Mouse (Mus musculus) thymus, adult 2 months (tissue): Measurements from ENCODE around the gene Atp6v0c.

Source experiments
- CTCF ChIP-seq: fragments of 200-500 bp; IDR thresholded peaks from 2 replicates; pipeline ENCODE4 v1.5.1; 2012; ENCODE audit warnings: mild to moderate bottlenecking, control low read depth, low read length, moderate library complexity, borderline replicate concordance; ENCODE audit not compliant: control insufficient read depth, poor library complexity, insufficient read depth; ENCODE audit errors: extremely low read depth
- POLR2A ChIP-seq: fragments of 200-500 bp; IDR thresholded peaks from 2 replicates; pipeline ENCODE4 v1.6.1; 2012; ENCODE audit warnings: mild to moderate bottlenecking, low read length, control low read depth, moderate library complexity; ENCODE audit not compliant: control insufficient read depth, poor library complexity, insufficient read depth; ENCODE audit errors: extremely low read depth

DNA sequence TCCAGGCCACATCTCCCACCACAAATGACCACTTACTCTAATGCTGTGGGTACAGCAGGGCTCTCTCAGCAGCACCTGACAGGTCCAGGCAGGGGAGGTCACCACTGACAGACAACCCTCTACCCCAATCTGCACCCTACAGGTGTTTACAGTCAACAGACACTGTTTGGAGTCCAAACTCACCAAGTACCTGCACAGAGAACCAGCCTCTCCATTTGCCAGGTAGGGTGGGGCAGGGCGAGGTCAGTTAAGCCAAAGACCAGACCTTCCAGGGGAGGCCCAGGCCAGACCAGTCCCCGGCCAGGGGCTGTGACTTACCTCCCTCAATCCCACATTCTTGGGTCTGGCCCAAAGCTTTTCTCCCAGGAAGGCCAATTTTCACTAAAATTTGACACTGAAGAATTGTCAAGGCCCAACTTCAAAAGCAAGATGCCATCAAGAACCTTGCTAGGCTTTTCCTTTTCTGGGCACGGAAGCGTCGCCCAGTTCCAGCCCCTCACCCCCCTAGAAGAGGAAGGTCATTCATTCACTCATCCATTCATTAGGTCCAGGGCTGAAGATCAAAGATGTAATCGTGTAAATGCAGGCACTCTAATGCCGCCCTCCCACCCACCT lies 1.5 kb downstream of the Atp6v0c start:
- no peak for TF ChIP-seq POLR2A
- no peak for TF ChIP-seq CTCF
